Mouse (Mus musculus) midbrain, postnatal 0 days (tissue): Measurements from ENCODE around the gene Nelfcd. TPM values are rescaled to one million over a fixed set of nuclear protein-coding genes. Genes with fewer than 3 reads are reported as not detected.

Experiments used
- ATAC-seq: fragments of 200-750 bp; cut with Nextera tagmentation; 2 replicates; pipeline ENCODE4 v1.8.0; 2017; ENCODE audit warnings: moderate number of reproducible peaks, mild to moderate bottlenecking, moderate TSS enrichment, moderate library complexity; ENCODE audit not compliant: low FRiP score
- DNase-seq: peaks from one replicate; pipeline ENCODE4 v3.0.0-alpha.2; 2015; ENCODE audit warnings: low spot score
- H3K27ac ChIP-seq: fragments of 300-500 bp; sonication (generic); 2 replicates; pipeline ENCODE4 v1.5.1; 2014; ENCODE audit warnings: low read depth, mild to moderate bottlenecking, low read length, mixed read lengths
- H3K27me3 ChIP-seq: fragments of 300-500 bp; sonication (generic); 2 replicates; pipeline ENCODE4 v1.6.1; 2014; ENCODE audit warnings: low read length, control low read depth, mixed read lengths; ENCODE audit not compliant: insufficient read depth
- H3K36me3 ChIP-seq: fragments of 300-500 bp; sonication (generic); 2 replicates; pipeline ENCODE4 v1.6.1; 2014; ENCODE audit warnings: low read length, control low read depth, mixed read lengths; ENCODE audit not compliant: insufficient read depth
- H3K4me1 ChIP-seq: fragments of 300-500 bp; sonication (generic); 2 replicates; pipeline ENCODE4 v1.6.1; 2014; ENCODE audit warnings: mild to moderate bottlenecking, control low read depth, antibody characterized with exemption, low read length, mixed read lengths; ENCODE audit not compliant: insufficient read depth
- H3K4me2 ChIP-seq: fragments of 300-500 bp; sonication (generic); 2 replicates; pipeline ENCODE4 v1.6.1; 2014; ENCODE audit warnings: low read depth, mild to moderate bottlenecking, low read length, mixed read lengths; ENCODE audit not compliant: poor library complexity, severe bottlenecking
- H3K4me3 ChIP-seq: fragments of 300-500 bp; sonication (generic); 2 replicates; pipeline ENCODE4 v1.5.1; 2014; ENCODE audit warnings: low read depth, mild to moderate bottlenecking, low read length, moderate library complexity
- H3K9ac ChIP-seq: fragments of 300-500 bp; sonication (generic); replicated peaks from 2 replicates; pipeline ENCODE4 v1.6.1; 2014; ENCODE audit warnings: mild to moderate bottlenecking, low read length, moderate library complexity, mixed read lengths; ENCODE audit not compliant: poor library complexity, severe bottlenecking
- H3K9me3 ChIP-seq: fragments of 300-500 bp; sonication (generic); 2 replicates; pipeline ENCODE4 v1.6.1; 2016; ENCODE audit warnings: low read length, control low read depth
- CTCF ChIP-seq: IDR thresholded peaks from 2 replicates; pipeline ENCODE4 v1.5.1; 2016; ENCODE audit warnings: antibody characterized with exemption, mild to moderate bottlenecking
- WGBS: fragments of 180-500 bp; shearing (Covaris S2); extraction: QIAGEN DNeasy Blood & Tissue Kit; methylation state at CpG from one replicate; pipeline ENCODE4 v1.1.7; 2014; 5-methylcytosine and 5-hydroxymethylcytosine counted together
- polyA plus RNA-seq: library from polyadenylated mRNA; unstranded; fragments of >200 nt; fragmentation: Nextera tagmentation; extraction: Ambion mirVana; gene quantifications from 2 replicates; pipeline ENCODE4 v1.2.1, GENCODE M21; 2015
- total RNA-seq: library from RNA; depleted of rRNA; stranded (reverse); fragments of >200 nt; gene quantifications from 2 replicates; pipeline ENCODE4 v1.2.3, GENCODE M21; 2014

Gene Nelfcd
- total and polyA plus RNA-seq, 2 experiments from 2014 or later: 42.7 to 95.7 TPM

- Histone ChIP-seq H3K27me3 (no peaks in the 10 kb centered on the region), H3K36me3 (no peaks in the 10 kb centered on the region), H3K9me3 (no peaks in the 10 kb centered on the region), H3K4me2 (peak within 1 kb of the TSS; percentile 70), H3K4me3 (peak within 1 kb of the TSS; percentile 35), H3K27ac (no peak within 1 kb of the TSS), H3K4me1 (peaks cover 9% of the 10 kb centered on the region; the same call in 1 of the 2 replicates), H3K9ac (peak within 1 kb of the TSS; percentile 54)
- 1% methylated on average over 38 of the region's 38 CpGs for WGBS
- DNase-seq (no peak), ATAC-seq (peak; percentile 61)
- no peak for TF ChIP-seq CTCF
Observed at GRCm38 (mm10) chr2:174438737-174439449, 23.3 kb downstream of the Nelfcd start, which contains the start of gene Ctsz. Ctsz (minus strand) TSS chr2:174439039.

- Histone ChIP-seq H3K9ac (no peak overlapping the region), H3K4me2 (peak overlapping the region; percentile 70; the same call in 1 of the 2 replicates), H3K9me3 (no peaks in the 10 kb centered on the region), H3K4me3 (no peak overlapping the region), H3K36me3 (no peaks in the 10 kb centered on the region), H3K27ac (no peak overlapping the region), H3K27me3 (no peaks in the 10 kb centered on the region), H3K4me1 (peaks cover 9% of the 10 kb centered on the region; the same call in 1 of the 2 replicates)
- ATAC-seq: no peak
- no peak for DNase-seq
- WGBS: 44% methylated on average over 5 of the region's 5 CpGs
- TF ChIP-seq CTCF: no peak
Observed at GRCm38 (mm10) chr2:174439450-174439838, 23.8 kb downstream of the Nelfcd start.

- ATAC-seq (no peak), DNase-seq (no peak)
- peaks cover 9% of the 10 kb centered on the region; the same call in 1 of the 2 replicates for H3K4me1 ChIP-seq
- H3K27me3 ChIP-seq: no peaks in the 10 kb centered on the region
- H3K4me3 ChIP-seq: no peak overlapping the region
- H3K4me2 ChIP-seq: no peak overlapping the region
- no peak for TF ChIP-seq CTCF
- no peaks in the 10 kb centered on the region for H3K36me3 ChIP-seq
- H3K9ac ChIP-seq: no peak overlapping the region
- no peak overlapping the region for H3K27ac ChIP-seq
- H3K9me3 ChIP-seq: no peaks in the 10 kb centered on the region
- WGBS: 83% methylated on average over 9 of the region's 9 CpGs
Observed at GRCm38 (mm10) chr2:174439961-174440360, 24.4 kb downstream of the Nelfcd start.

- no peak overlapping the region for H3K9ac ChIP-seq
- no peak for DNase-seq
- H3K4me3 ChIP-seq: no peak overlapping the region
- H3K4me2 ChIP-seq: no peak overlapping the region
- no peaks in the 10 kb centered on the region for H3K9me3 ChIP-seq
- H3K4me1 ChIP-seq: peaks cover 9% of the 10 kb centered on the region; the same call in 1 of the 2 replicates
- no peaks in the 10 kb centered on the region for H3K27me3 ChIP-seq
- TF ChIP-seq CTCF: no peak
- H3K36me3 ChIP-seq: no peaks in the 10 kb centered on the region
- WGBS: 83% methylated on average over 4 of the region's 4 CpGs
- ATAC-seq: no peak
- no peak overlapping the region for H3K27ac ChIP-seq
Observed at GRCm38 (mm10) chr2:174441898-174442297, 26.3 kb downstream of the Nelfcd start.

GRCm38 (mm10) chr2:174442460-174442859 lies 26.9 kb downstream of the Nelfcd start:
- Histone ChIP-seq H3K36me3 (no peaks in the 10 kb centered on the region), H3K27ac (no peak overlapping the region), H3K4me3 (no peak overlapping the region), H3K9ac (no peak overlapping the region), H3K9me3 (no peaks in the 10 kb centered on the region), H3K27me3 (no peaks in the 10 kb centered on the region), H3K4me1 (peaks cover 9% of the 10 kb centered on the region; the same call in 1 of the 2 replicates), H3K4me2 (no peak overlapping the region)
- ATAC-seq (no peak), DNase-seq (no peak)
- no peak for TF ChIP-seq CTCF
- WGBS: 88% methylated on average over 9 of the region's 9 CpGs

- DNase-seq: no peak
- Histone ChIP-seq H3K4me2 (no peak overlapping the region), H3K4me1 (peaks cover 9% of the 10 kb centered on the region; the same call in 1 of the 2 replicates), H3K4me3 (no peak overlapping the region), H3K36me3 (no peaks in the 10 kb centered on the region), H3K27ac (no peak overlapping the region), H3K9me3 (no peaks in the 10 kb centered on the region), H3K27me3 (no peaks in the 10 kb centered on the region), H3K9ac (no peak overlapping the region)
- 58% methylated on average over 2 of the region's 2 CpGs for WGBS
- no peak for TF ChIP-seq CTCF
- ATAC-seq: no peak
Observed at GRCm38 (mm10) chr2:174443046-174443445, 27.4 kb downstream of the Nelfcd start.
